Mouse (Mus musculus): ENCODE results near the gene Ufd1. TPM values are rescaled to one million over a fixed set of nuclear protein-coding genes. Genes with fewer than 3 reads are reported as not detected.
"Not testable (repeated sequence)": the region's sequence is repeated elsewhere in the genome, so short reads cannot be mapped to it uniquely, and the experiment has no call there.

Gene Ufd1
- total RNA-seq, 2 experiments from 2014 or later, result 85.5 to 94.7 TPM

GRCm38 (mm10) chr16:18822356-18822755 lies 10.8 kb downstream of the Ufd1 start:
- H3K27ac ChIP-seq, result peak overlapping the region; percentile 15
- TF ChIP-seq CTCF (IDR thresholded peaks at IDR 0.05), result no peak
- no peak for DNase-seq (ENCODE audit: extremely low spot score in 1 of 2, low spot score in 2 of 2)
- intact Hi-C loops (cut with DNase I), result no loop called here
- H3K4me3 ChIP-seq, result no peak overlapping the region

GRCm38 (mm10) chr16:18822925-18823324 lies 11.3 kb downstream of the Ufd1 start:
- no peak overlapping the region for H3K4me3 ChIP-seq

GRCm38 (mm10) chr16:18828630-18829029 lies 17.1 kb downstream of the Ufd1 start:
- intact Hi-C loops (cut with DNase I), result no loop called here
- no peak for DNase-seq (ENCODE audit: extremely low spot score in 1 of 2, low spot score in 2 of 2)
- TF ChIP-seq CTCF (IDR thresholded peaks at IDR 0.05), result no peak
- no peak overlapping the region for H3K4me3 ChIP-seq
- no peak overlapping the region for H3K27ac ChIP-seq

More at GRCm38 (mm10) chr16:18822925-18823324, 11.3 kb downstream of the Ufd1 start:
- intact Hi-C loops (cut with DNase I), result no loop called here
- H3K27ac ChIP-seq, result peak overlapping the region; percentile 32; the same call in 1 of the 2 replicates
- TF ChIP-seq CTCF (IDR thresholded peaks at IDR 0.05), result no peak
- no peak for DNase-seq (ENCODE audit: extremely low spot score in 1 of 2, low spot score in 2 of 2)

- intact Hi-C loops (cut with DNase I), result no loop called here
- no peak for TF ChIP-seq CTCF (IDR thresholded peaks at IDR 0.05)
- no peak for DNase-seq (ENCODE audit: extremely low spot score in 1 of 2, low spot score in 2 of 2)
- no peak overlapping the region for H3K27ac ChIP-seq
- H3K4me3 ChIP-seq, result no peak overlapping the region
Measured at GRCm38 (mm10) chr16:18829102-18829501, 17.5 kb downstream of the Ufd1 start.

GRCm38 (mm10) chr16:18833486-18833885 lies 21.9 kb downstream of the Ufd1 start:
- no peak overlapping the region for H3K27ac ChIP-seq
- intact Hi-C loops (cut with DNase I), result no loop called here
- H3K4me3 ChIP-seq, result no peak overlapping the region
- DNase-seq (ENCODE audit: extremely low spot score in 1 of 2, low spot score in 2 of 2), result no peak
- peak; percentile 12 for TF ChIP-seq CTCF (IDR thresholded peaks at IDR 0.05)

- Histone ChIP-seq H3K4me3 (peak overlapping the region; percentile 58), H3K27ac (no peak overlapping the region; the same call in 1 of the 2 replicates)
- no peak for TF ChIP-seq CTCF (IDR thresholded peaks at IDR 0.05)
- DNase-seq (ENCODE audit: extremely low spot score in 1 of 2, low spot score in 2 of 2), result no peak
- intact Hi-C loops (cut with DNase I), result no loop called here
Measured at GRCm38 (mm10) chr16:18836073-18836467, 24.5 kb downstream of the Ufd1 start.

- DNase-seq (ENCODE audit: extremely low spot score in 1 of 2, low spot score in 2 of 2), result peak; percentile 92 to 94
- intact Hi-C loops (cut with DNase I), result no loop called here
- H3K4me3 ChIP-seq, result peak within 1 kb of the TSS; percentile 58
- peak within 1 kb of the TSS; percentile 89 for H3K27ac ChIP-seq
- TF ChIP-seq CTCF (IDR thresholded peaks at IDR 0.05), result no peak
Measured at GRCm38 (mm10) chr16:18836468-18837208, 25.1 kb downstream of the Ufd1 start, which contains the start of the genes 2510002D24Rik and Gm28539. TSS of gene 2510002D24Rik (plus strand) at chr16:18836578. TSS of gene Gm28539 (plus strand) at chr16:18836584.

GRCm38 (mm10) chr16:18838346-18838745 lies 26.8 kb downstream of the Ufd1 start:
- H3K4me3 ChIP-seq, result no peak overlapping the region
- no peak overlapping the region for H3K27ac ChIP-seq
- DNase-seq (ENCODE audit: extremely low spot score in 1 of 2, low spot score in 2 of 2), result no peak
- TF ChIP-seq CTCF (IDR thresholded peaks at IDR 0.05), result no peak
- intact Hi-C loops (cut with DNase I), result no loop called here

GRCm38 (mm10) chr16:18846301-18846820 lies 34.8 kb downstream of the Ufd1 start:
- no peak for TF ChIP-seq CTCF (IDR thresholded peaks at IDR 0.05)
- intact Hi-C loops (cut with DNase I), result no loop called here
- H3K27ac ChIP-seq, result no peak overlapping the region
- DNase-seq (ENCODE audit: extremely low spot score in 1 of 2, low spot score in 2 of 2), result no peak
- H3K4me3 ChIP-seq, result no peak overlapping the region

- intact Hi-C loops (cut with DNase I); H3K4me3 ChIP-seq; H3K27ac ChIP-seq; DNase-seq (ENCODE audit: extremely low spot score in 1 of 2, low spot score in 2 of 2): not testable (repeated sequence)
Measured at GRCm38 (mm10) chr16:18849521-18850190, 38.1 kb downstream of the Ufd1 start.

- intact Hi-C loops (cut with DNase I), result loop anchor here (5.0 kb wide), 1 partner anchor 161 kb away; no protein-coding TSS in a partner anchor
- no peak overlapping the region for H3K27ac ChIP-seq
- no peak for DNase-seq (ENCODE audit: extremely low spot score in 1 of 2, low spot score in 2 of 2)
Measured at GRCm38 (mm10) chr16:18858551-18858950, 47.0 kb downstream of the Ufd1 start.

GRCm38 (mm10) chr16:18860186-18860585 lies 48.6 kb downstream of the Ufd1 start:
- Histone ChIP-seq H3K4me3 (no peak overlapping the region), H3K27ac (no peak overlapping the region)
- no peak for TF ChIP-seq CTCF (IDR thresholded peaks at IDR 0.05)
- DNase-seq (ENCODE audit: extremely low spot score in 1 of 2, low spot score in 2 of 2), result no peak
- intact Hi-C loops (cut with DNase I), result no loop called here

More at GRCm38 (mm10) chr16:18858551-18858950, 47.0 kb downstream of the Ufd1 start:
- peak; percentile 72 for TF ChIP-seq CTCF (IDR thresholded peaks at IDR 0.05)
- no peak overlapping the region for H3K4me3 ChIP-seq

- intact Hi-C loops (cut with DNase I); H3K4me3 ChIP-seq; DNase-seq (ENCODE audit: extremely low spot score in 1 of 2, low spot score in 2 of 2); H3K27ac ChIP-seq: not testable (repeated sequence)
Measured at GRCm38 (mm10) chr16:18870495-18870894, 58.9 kb downstream of the Ufd1 start.
